ENCODE assay signal across 19 mouse cellular contexts in genomic region chr1:187119300-187119699, GRCm38 (mm10).
DNase-seq lines count a peak whose midpoint lies in the region; ATAC-seq lines count a peak whose summit lies in the region.
"Had no signal": no experiment of that assay in that cellular context is flagged by ENCODE, and none has a peak within 500 bp of the region (broad histone marks: within the 10 kb centered on the region; RNA-seq: fewer than 3 reads in every experiment).

No protein-coding gene starts in this region.

- peak; percentile 66 for DNase-seq in left cerebral cortex, adult 11 months (ENCODE audit: low spot score)
- DNase-seq in left cerebral cortex, postnatal 4 days: no peak
- peak; percentile 68 to 81 for DNase-seq in layer of hippocampus, adult 8-10 months (ENCODE audit: low spot score in 2 of 2)
- DNase-seq in left cerebral cortex, adult 9 months (ENCODE audit: low spot score in 2 of 2): peak; percentile 70 to 80
- peak; percentile 71 to 80 for DNase-seq in right cerebral cortex, postnatal 36 days (ENCODE audit: low spot score in 2 of 2)
- DNase-seq in urinary bladder, postnatal 25 days (ENCODE audit: low spot score): no peak
- DNase-seq in midbrain, embryonic 11.5 days (ENCODE audit: low spot score, missing footprints): no peak
- DNase-seq: cerebellum, adult 11-12 months; cerebellum, postnatal 36 days; gastrocnemius, adult 2 months; heart, adult 18-20 months; lung, embryonic 14.5 days had no signal

- H3K4me3 ChIP-seq in forebrain, embryonic 16.5 days (replicated peaks; ENCODE audit: low read length): no peak overlapping the region
- no peak overlapping the region for H3K4me3 ChIP-seq in midbrain, embryonic 11.5 days (ENCODE audit: low read depth, low read length)
- H3K4me3 ChIP-seq: embryonic facial prominence, embryonic 12.5 days; gastrocnemius, adult 2 months; hindbrain, embryonic 13.5 days had no signal

- no peaks in the 10 kb centered on the region for H3K4me1 ChIP-seq in forebrain, embryonic 16.5 days (replicated peaks; ENCODE audit: control insufficient read depth, insufficient read depth, low read length)
- no peaks in the 10 kb centered on the region for H3K4me1 ChIP-seq in midbrain, embryonic 11.5 days (ENCODE audit: control insufficient read depth, insufficient read depth, low read length)
- H3K4me1 ChIP-seq: embryonic facial prominence, embryonic 12.5 days had no signal

- intact Hi-C loops in left cerebral cortex, postnatal 4 days (cut with DNase I): no loop called here

- WGBS in forebrain, embryonic 16.5 days: 82% methylated on average over 6 of the region's 6 CpGs
- WGBS in midbrain, embryonic 11.5 days: 88% methylated on average over 6 of the region's 6 CpGs

- no peak overlapping the region for H3K4me2 ChIP-seq in forebrain, embryonic 16.5 days (ENCODE audit: low read length)
- no peak overlapping the region for H3K4me2 ChIP-seq in midbrain, embryonic 11.5 days
- H3K4me2 ChIP-seq: embryonic facial prominence, embryonic 12.5 days; hindbrain, embryonic 13.5 days; liver, embryonic 11.5 days; lung, embryonic 14.5 days had no signal

- no peaks in the 10 kb centered on the region for H3K27me3 ChIP-seq in forebrain, embryonic 16.5 days (replicated peaks; ENCODE audit: control insufficient read depth, insufficient read depth, low read length)
- no peaks in the 10 kb centered on the region for H3K27me3 ChIP-seq in midbrain, embryonic 11.5 days (ENCODE audit: control insufficient read depth, insufficient read depth, low read length)
- H3K27me3 ChIP-seq: embryonic facial prominence, embryonic 12.5 days; Patski had no signal

- ATAC-seq in forebrain, embryonic 16.5 days: no peak
- no peak for ATAC-seq in midbrain, embryonic 11.5 days (ENCODE audit: low FRiP score)
- ATAC-seq: intestine, postnatal 0 days; Patski had no signal

- H3K9ac ChIP-seq in forebrain, embryonic 16.5 days (replicated peaks; ENCODE audit: low read depth, low read length): no peak overlapping the region
- no peak overlapping the region for H3K9ac ChIP-seq in midbrain, embryonic 11.5 days (ENCODE audit: low read length)
- H3K9ac ChIP-seq: embryonic facial prominence, embryonic 12.5 days; hindbrain, embryonic 13.5 days; lung, embryonic 14.5 days had no signal

- no peaks in the 10 kb centered on the region for H3K36me3 ChIP-seq in forebrain, embryonic 16.5 days (ENCODE audit: control insufficient read depth, insufficient read depth)
- H3K36me3 ChIP-seq in midbrain, embryonic 11.5 days (ENCODE audit: control insufficient read depth, insufficient read depth, low read length): no peaks in the 10 kb centered on the region
- H3K36me3 ChIP-seq: embryonic facial prominence, embryonic 12.5 days; hindbrain, embryonic 13.5 days had no signal

- H3K27ac ChIP-seq in forebrain, embryonic 16.5 days (ENCODE audit: low read length): no peak overlapping the region
- no peak overlapping the region for H3K27ac ChIP-seq in midbrain, embryonic 11.5 days (ENCODE audit: low read depth, low read length)
- H3K27ac ChIP-seq: embryonic facial prominence, embryonic 12.5 days; gastrocnemius, adult 2 months; hindbrain, embryonic 13.5 days; stomach, postnatal 0 days had no signal

- no peaks in the 10 kb centered on the region for H3K9me3 ChIP-seq in forebrain, embryonic 16.5 days (ENCODE audit: control insufficient read depth, low read length)
- H3K9me3 ChIP-seq in midbrain, embryonic 11.5 days (ENCODE audit: control insufficient read depth, low read length): no peaks in the 10 kb centered on the region
- H3K9me3 ChIP-seq: embryonic facial prominence, embryonic 12.5 days; hindbrain, embryonic 13.5 days had no signal

Comparison
In these comparisons a context has a peak if more than half of its experiments do, and no peak if none do; other contexts are left out.
1. DNase-seq: peak in left cerebral cortex, adult 11 months (single experiment), layer of hippocampus, adult 8-10 months (2 of 2), left cerebral cortex, adult 9 months (2 of 2) and right cerebral cortex, postnatal 36 days (2 of 2); none in left cerebral cortex, postnatal 4 days (single experiment), urinary bladder, postnatal 25 days (single experiment) and midbrain, embryonic 11.5 days (single experiment).